Mouse (Mus musculus): ENCODE measurements around the gene Cpsf6.

The Cpsf6 gene

DNA sequence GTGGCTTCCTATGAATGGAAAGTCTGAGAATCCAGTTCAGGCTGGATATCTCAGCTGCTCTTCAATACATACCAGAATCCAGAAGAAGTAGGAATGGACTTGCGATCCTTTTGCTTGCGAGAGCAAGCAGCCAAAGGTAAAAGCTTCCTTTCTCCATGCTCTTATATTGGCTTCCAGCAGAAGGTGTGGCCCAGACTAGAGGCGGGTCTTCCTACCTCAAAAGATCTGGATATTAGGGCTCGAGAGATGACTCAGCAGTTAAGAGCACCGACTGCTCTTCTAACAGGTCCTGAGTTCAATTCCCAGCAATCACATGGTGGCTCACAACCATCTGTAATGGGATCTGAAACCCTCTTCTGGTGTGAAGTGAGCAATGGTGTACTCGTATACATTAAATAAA is at the start of gene Cpsf6:
Cpsf6 (minus strand) TSS at position 108 of the 400 bp plus-strand sequence.
- DNase-seq (ENCODE audit: low spot score), result peak; percentile 94

GRCm38 (mm10) chr10:117426615-117426969 is 46.8 kb upstream of the Cpsf6 start:
- no peak for DNase-seq (ENCODE audit: low spot score)

DNA sequence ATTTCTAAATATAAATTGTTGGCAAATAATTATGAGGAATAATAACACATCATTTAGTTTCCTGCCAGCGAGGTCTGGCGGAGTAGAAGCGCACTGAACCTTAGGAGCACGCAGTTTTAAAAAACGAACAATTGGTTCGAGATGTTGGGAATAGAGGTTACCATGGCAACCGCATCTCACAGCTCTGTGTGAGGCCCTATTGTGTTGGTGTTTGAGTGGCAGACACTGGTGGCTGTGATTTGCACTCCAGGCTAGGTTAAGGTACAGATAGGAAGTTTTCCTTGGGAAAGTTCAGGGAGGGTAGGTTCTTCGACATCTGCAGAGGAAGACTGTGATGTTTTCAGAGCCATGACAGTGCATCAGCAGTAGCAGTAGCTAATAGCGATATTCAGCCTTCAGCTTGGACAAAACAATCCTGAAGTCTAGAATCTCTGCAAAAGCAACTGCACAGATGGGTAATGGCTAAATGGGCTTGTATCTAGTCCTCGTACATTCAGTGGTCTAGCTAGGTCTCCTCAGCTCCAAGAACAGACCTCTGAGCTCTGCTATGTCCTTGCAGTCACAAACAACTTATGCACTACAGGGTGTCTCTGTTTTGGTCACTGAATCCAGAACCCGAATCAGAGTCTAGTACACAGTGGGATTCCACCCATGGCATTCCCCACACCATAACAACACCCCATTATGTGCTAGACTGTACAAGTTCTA is 46.2 kb upstream of the Cpsf6 start:
- peak; percentile 94 for DNase-seq (ENCODE audit: low spot score)

DNA sequence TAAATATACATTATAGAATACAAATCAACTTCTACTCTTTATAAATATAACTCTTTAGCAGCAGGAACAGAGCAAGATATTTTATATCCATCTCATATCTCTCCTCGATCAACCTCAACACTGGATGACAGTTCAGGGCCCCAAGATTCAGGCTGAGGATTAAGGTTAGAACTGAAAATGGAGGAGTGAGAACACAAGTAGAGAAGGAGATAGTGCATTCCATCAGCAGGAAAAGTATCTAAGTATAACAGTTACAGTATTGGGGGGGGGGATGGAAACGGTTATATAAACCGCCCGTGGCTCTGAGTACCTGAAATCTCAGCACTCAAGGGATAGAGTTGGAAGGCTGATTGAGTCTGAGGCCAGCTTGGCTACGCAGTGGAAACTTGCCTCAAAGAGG is 45.2 kb upstream of the Cpsf6 start:
- peak; percentile 91 for DNase-seq (ENCODE audit: low spot score)

- peak; percentile 94 for DNase-seq (ENCODE audit: low spot score)
Observed at GRCm38 (mm10) chr10:117424146-117424905, 44.5 kb upstream of the Cpsf6 start.

DNA sequence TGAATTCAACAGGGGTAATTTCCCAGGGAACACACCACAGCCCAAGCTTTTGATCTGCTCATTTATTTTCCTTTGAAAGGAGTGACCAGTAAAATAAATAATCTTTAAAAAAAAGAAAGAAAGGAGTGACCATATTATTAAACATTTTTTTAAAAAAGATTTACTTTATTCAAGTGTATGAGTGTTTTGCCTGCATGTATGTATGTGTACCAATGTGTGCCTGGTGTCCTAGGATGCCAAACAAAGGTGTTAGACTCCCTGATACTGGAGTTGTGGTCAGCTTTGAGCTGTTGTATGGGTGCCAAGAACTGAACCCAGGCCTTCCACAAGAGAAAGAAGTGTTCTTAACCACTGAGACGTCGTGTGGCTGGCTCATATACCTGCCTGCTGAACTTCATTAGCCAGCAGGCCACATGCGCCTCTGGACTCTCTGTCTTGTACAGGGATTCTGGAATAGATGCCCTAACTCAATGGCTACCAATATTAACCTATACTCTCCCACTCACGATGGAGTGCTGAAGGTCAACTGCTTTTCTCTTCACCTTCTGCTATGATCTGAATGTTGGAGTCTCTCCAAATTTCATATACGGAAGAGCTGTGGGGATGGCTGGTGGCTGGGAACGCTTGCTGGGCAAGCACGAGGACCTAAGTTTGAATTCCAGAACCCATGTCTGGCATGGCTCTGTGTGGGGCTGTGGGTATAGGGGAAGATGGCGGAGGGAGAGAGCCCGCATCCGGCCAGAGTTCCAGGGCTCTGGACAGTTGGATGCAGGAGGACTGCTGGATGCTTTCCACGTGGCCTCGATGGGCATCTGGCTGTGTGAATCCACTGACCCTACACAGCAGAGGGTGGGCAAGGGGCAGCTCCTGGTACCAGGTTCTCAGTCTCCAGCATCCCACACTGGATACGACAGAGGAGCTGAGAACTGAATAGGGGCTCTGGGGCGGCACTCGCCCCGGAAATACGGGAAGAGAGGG is 43.5 kb upstream of the Cpsf6 start:
- peak; percentile 94 for DNase-seq (ENCODE audit: low spot score)

GRCm38 (mm10) chr10:117422174-117422808 is 42.5 kb upstream of the Cpsf6 start:
- DNase-seq (ENCODE audit: low spot score), result peak; percentile 94

GRCm38 (mm10) chr10:117421283-117422107 is 41.7 kb upstream of the Cpsf6 start:
- DNase-seq (ENCODE audit: low spot score), result peak; percentile 93

GRCm38 (mm10) chr10:117420502-117421282 is 40.9 kb upstream of the Cpsf6 start:
- peak; percentile 93 for DNase-seq (ENCODE audit: low spot score)

- DNase-seq (ENCODE audit: low spot score), result peak; percentile 94
Observed at GRCm38 (mm10) chr10:117419577-117420290, 39.9 kb upstream of the Cpsf6 start.

GRCm38 (mm10) chr10:117418668-117419237 is 38.9 kb upstream of the Cpsf6 start:
- peak; percentile 94 for DNase-seq (ENCODE audit: low spot score)

- DNase-seq (ENCODE audit: low spot score), result peak; percentile 94
Observed at GRCm38 (mm10) chr10:117417772-117418667, 38.2 kb upstream of the Cpsf6 start.

DNA sequence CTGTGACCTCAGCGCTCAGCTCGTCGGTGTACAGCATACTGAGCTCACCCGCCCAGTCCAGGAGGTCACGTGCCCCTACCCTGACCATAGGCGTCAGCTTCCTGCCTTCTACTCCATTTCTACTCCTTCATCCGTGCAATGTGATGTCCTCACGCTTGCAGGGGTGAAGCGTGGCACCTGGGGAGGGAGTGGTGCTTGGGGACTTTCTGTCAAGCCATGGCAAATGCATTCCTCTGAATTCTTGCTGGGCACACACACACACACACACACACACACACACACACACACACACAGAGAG is 37.6 kb upstream of the Cpsf6 start:
- no peak for DNase-seq (ENCODE audit: low spot score)

GRCm38 (mm10) chr10:117416636-117417469 is 37.0 kb upstream of the Cpsf6 start:
- peak; percentile 93 for DNase-seq (ENCODE audit: low spot score)

DNA sequence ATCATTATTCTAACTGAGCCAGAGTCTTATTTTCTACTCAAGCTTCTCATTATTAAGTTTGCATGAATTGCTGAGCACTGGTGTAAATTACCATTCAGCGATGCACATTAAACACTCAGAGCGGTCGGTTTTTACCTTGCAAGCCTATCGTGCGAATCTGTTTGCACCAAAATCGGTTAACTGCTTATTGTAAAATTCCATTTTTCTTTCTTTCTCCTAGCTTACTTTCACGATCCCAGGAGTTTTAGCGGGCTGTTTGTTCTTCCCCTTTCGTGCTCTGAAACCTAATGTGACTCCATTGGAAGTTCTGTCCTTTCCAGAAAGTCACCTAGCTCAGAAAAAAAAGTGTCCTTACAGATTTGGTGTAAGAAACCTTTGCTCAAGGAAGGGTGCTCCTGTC is 36.3 kb upstream of the Cpsf6 start:
- peak; percentile 93 for DNase-seq (ENCODE audit: low spot score)

GRCm38 (mm10) chr10:117415364-117416057 is 35.7 kb upstream of the Cpsf6 start:
- DNase-seq (ENCODE audit: low spot score), result peak; percentile 93

- DNase-seq (ENCODE audit: low spot score), result peak; percentile 92
Observed at GRCm38 (mm10) chr10:117414726-117415125, 34.9 kb upstream of the Cpsf6 start.

All from adipocyte (in vitro differentiated cells).